Mouse (Mus musculus) embryonic facial prominence, embryonic 14.5 days (tissue): ENCODE measurements at regions not wholly inside any gene's neighbourhood (a gene's known extent, or its start where the extent isn't known, plus 50 kb on each side); places are given as distances from the start of the nearest gene placed in this dataset.
A peak's percentile ranks its signal among the peaks of the same experiment; 100 is the strongest.

ENCODE experiments used
- ATAC-seq: fragments of 200-750 bp; cut with Nextera tagmentation; 2 replicates; pipeline ENCODE4 v1.8.0; 2017; ENCODE audit warnings: low read depth, moderate number of reproducible peaks, moderate TSS enrichment
- DNase-seq: peaks from one replicate; pipeline ENCODE4 v3.0.0-alpha.2; 2015; ENCODE audit warnings: low spot score
- H3K27ac ChIP-seq: fragments of 300-500 bp; sonication (generic); replicated peaks from 2 replicates; pipeline ENCODE4 v1.5.1; 2014; ENCODE audit warnings: low read depth, mild to moderate bottlenecking, low read length, moderate library complexity
- H3K27me3 ChIP-seq: fragments of 300-500 bp; sonication (generic); replicated peaks from 2 replicates; pipeline ENCODE4 v1.6.1; 2014; ENCODE audit warnings: low read length; ENCODE audit not compliant: control insufficient read depth, insufficient read depth
- H3K36me3 ChIP-seq: fragments of 300-500 bp; sonication (generic); 2 replicates; pipeline ENCODE4 v1.6.1; 2014; ENCODE audit warnings: low read length, mixed read lengths; ENCODE audit not compliant: control insufficient read depth, insufficient read depth
- H3K4me1 ChIP-seq: fragments of 300-500 bp; sonication (generic); 2 replicates; pipeline ENCODE4 v1.6.1; 2014; ENCODE audit warnings: antibody characterized with exemption, low read length; ENCODE audit not compliant: control insufficient read depth, insufficient read depth
- H3K4me2 ChIP-seq: fragments of 300-500 bp; sonication (generic); 2 replicates; pipeline ENCODE4 v1.6.1; 2014; ENCODE audit warnings: low read depth, mild to moderate bottlenecking, low read length, moderate library complexity, mixed read lengths
- H3K4me3 ChIP-seq: fragments of 300-500 bp; sonication (generic); 2 replicates; pipeline ENCODE4 v1.5.1; 2014; ENCODE audit warnings: low read depth, mild to moderate bottlenecking, low read length
- H3K9ac ChIP-seq: fragments of 300-500 bp; sonication (generic); 2 replicates; pipeline ENCODE4 v1.6.1; 2014; ENCODE audit warnings: low read depth, mild to moderate bottlenecking, low read length, moderate library complexity, mixed read lengths
- H3K9me3 ChIP-seq: fragments of 300-500 bp; sonication (generic); 2 replicates; pipeline ENCODE4 v1.6.1; 2016; ENCODE audit warnings: low read length; ENCODE audit not compliant: control insufficient read depth
- WGBS: fragments of 180-500 bp; shearing (Covaris S2); extraction: QIAGEN DNeasy Blood & Tissue Kit; methylation state at CpG from one replicate; pipeline ENCODE4 v1.1.7; 2014; 5-methylcytosine and 5-hydroxymethylcytosine counted together

DNA sequence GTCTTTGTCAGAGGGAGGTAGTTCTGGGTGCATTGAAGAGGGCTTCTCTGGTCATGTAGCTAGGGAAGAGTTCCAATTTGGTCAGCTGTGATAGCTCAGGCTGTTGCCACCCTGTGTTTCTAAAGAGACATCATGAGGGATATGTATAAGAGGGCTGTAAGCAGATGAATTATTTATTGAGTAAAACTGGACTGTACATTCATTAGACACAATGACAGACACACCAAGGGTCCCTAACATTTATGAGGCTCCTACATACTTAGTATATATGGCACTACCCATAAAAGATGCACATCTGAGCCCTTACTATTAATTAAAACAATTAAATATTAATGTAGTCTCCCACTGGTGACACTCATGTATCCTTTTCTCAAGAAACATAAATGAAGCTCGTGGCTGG is 90.6 kb upstream of the Arg1 start:
- Histone ChIP-seq H3K9me3 (0 out of 2 replicates have a peak, but pooled peaks cover 4% of the 10 kb centered on the region), H3K4me3 (no peak overlapping the region), H3K27me3 (no peaks in the 10 kb centered on the region), H3K9ac (no peak overlapping the region), H3K4me2 (no peak overlapping the region), H3K4me1 (no peaks in the 10 kb centered on the region), H3K27ac (no peak overlapping the region), H3K36me3 (no peaks in the 10 kb centered on the region)
- 76% methylated on average over 1 of the region's 1 CpGs for WGBS
- no peak for ATAC-seq
- DNase-seq, result no peak

DNA sequence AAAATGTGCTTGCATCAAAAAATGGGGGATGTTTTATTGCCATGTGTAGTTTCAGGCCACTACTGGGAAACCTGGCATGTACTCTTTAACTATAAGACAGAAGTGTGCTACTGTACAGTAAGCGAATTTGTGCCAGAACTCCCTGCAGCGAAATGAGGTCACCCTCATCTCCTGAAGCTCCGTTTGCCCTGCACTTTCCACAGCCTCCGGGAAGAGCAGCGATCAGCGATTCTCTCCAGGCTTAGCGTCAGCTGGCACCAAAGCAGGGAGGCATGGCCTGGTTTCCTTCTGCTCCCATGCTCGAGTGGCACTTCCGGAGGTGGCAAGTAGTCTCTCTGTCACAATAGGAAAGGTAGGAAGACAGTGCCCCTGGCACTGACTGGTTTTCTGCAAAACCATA is 88.8 kb upstream of the Arg1 start:
- no peaks in the 10 kb centered on the region for H3K36me3 ChIP-seq
- H3K4me2 ChIP-seq, result no peak overlapping the region
- no peak overlapping the region for H3K9ac ChIP-seq
- H3K27me3 ChIP-seq, result no peaks in the 10 kb centered on the region
- DNase-seq, result no peak
- 0 out of 2 replicates have a peak, but pooled peaks cover 4% of the 10 kb centered on the region for H3K9me3 ChIP-seq
- ATAC-seq, result no peak
- H3K27ac ChIP-seq, result no peak overlapping the region
- no peaks in the 10 kb centered on the region for H3K4me1 ChIP-seq
- H3K4me3 ChIP-seq, result no peak overlapping the region
- WGBS, result 64% methylated on average over 9 of the region's 9 CpGs

- H3K9me3 ChIP-seq, result no peaks in the 10 kb centered on the region
- H3K36me3 ChIP-seq, result no peaks in the 10 kb centered on the region
- H3K9ac ChIP-seq, result no peak overlapping the region
- no peak overlapping the region for H3K4me2 ChIP-seq
- H3K27me3 ChIP-seq, result no peaks in the 10 kb centered on the region
- no peak overlapping the region for H3K4me3 ChIP-seq
- no peaks in the 10 kb centered on the region for H3K4me1 ChIP-seq
- H3K27ac ChIP-seq, result no peak overlapping the region
- no peak for DNase-seq
- no peak for ATAC-seq
Measured at GRCm38 (mm10) chr10:25012129-25012528, 84.8 kb upstream of the Arg1 start.

DNA sequence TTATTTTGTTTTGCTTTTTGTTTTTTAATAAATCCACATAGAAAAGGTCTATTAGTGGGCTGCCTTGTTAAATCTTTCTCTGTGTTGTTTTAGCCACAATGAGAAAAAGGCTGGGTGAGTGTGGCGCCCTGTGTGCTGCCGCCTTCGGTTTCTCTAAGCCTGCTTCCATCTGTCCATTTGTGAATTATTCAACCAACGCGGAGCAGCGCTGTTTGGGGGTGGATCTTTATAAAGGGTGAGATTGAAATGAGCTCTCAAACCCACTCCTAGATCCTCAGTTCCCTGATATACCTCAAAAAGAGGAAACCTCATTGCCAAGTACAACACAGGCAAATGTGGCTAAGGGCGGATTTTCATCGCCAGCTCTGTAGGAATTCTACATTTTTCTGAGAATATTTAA is 74.0 kb upstream of the Arg1 start:
- Histone ChIP-seq H3K9me3 (no peaks in the 10 kb centered on the region), H3K27ac (no peak overlapping the region), H3K36me3 (no peaks in the 10 kb centered on the region), H3K9ac (no peak overlapping the region), H3K4me3 (no peak overlapping the region), H3K27me3 (no peaks in the 10 kb centered on the region), H3K4me1 (no peaks in the 10 kb centered on the region), H3K4me2 (no peak overlapping the region)
- 82% methylated on average over 8 of the region's 8 CpGs for WGBS
- no peak for DNase-seq
- no peak for ATAC-seq

DNA sequence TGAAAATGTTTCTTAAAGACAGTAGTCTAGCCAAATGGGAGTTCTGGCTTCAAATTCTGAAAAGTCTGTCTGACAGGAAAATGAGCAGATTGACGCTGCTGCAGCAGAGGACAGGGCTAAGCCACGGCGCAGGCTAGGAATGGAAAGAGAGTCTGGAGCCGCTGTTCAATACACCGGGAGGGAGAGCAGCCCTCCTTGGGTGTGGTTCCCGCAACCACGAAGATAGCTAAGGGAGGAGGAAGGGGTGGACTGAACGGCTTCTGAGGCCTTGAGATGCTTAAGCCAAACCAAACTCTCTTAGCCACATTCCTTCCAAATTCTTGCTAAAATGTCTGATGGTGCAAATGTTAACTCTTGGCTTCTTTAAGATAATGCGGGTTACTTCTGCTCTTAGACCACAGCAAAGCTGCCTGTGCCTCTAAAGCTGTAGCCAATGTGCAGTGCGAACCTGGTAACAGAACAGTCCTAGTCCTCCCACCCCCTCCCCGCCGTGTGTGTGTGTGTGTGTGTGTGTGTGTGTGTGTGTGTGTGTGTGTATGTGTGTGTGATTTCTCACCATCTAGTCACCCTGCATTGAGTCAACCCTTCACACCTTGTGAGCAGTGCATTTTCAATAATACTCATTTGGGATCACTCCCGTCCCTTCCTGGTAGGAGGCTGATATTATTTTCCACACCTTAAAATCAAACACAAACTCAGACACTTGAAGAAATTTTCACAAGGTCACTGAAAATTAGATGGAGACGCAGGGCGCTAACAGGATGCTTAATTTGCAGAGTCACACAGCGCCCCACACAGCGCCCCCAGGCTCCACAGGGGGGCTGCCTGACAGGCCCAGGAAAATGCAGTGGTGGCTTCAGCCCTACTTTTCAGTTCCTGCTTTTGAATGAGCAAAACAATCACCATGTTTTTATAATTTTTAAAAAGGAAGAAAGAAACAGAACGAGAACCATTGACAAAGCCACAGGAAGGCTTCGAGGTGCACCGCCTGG is 73.2 kb upstream of the Arg1 start:
- DNase-seq, result peak; percentile 20
- Histone ChIP-seq H3K27me3 (no peaks in the 10 kb centered on the region), H3K36me3 (no peaks in the 10 kb centered on the region), H3K9ac (no peak overlapping the region), H3K4me1 (no peaks in the 10 kb centered on the region), H3K9me3 (no peaks in the 10 kb centered on the region), H3K27ac (no peak overlapping the region), H3K4me2 (no peak overlapping the region), H3K4me3 (no peak overlapping the region)
- no peak for ATAC-seq
- 68% methylated on average over 18 of the region's 20 CpGs for WGBS

DNA sequence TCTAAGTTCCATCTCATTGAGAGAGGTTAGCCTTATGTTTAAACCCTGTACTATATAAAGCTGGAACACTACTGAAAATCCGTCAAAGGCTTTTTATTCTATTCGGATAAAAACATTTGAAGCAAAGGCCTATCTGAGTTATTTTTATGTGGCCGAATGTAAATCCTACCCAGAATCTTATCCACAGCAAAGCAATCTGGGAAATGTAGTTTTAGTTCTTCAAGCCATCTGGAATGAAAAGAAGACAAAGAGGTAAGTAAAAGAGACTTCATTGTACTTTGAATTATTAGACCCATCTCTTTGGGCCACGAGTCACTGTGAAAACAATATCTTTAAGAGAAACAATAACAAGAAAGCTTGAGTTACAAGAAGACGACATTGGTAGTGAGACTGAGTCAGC is 72.5 kb upstream of the Arg1 start:
- Histone ChIP-seq H3K36me3 (no peaks in the 10 kb centered on the region), H3K27ac (no peak overlapping the region), H3K9me3 (no peaks in the 10 kb centered on the region), H3K4me1 (no peaks in the 10 kb centered on the region), H3K4me2 (no peak overlapping the region), H3K4me3 (no peak overlapping the region), H3K9ac (no peak overlapping the region), H3K27me3 (no peaks in the 10 kb centered on the region)
- DNase-seq (no peak), ATAC-seq (no peak)
- 75% methylated on average over 5 of the region's 5 CpGs for WGBS

DNA sequence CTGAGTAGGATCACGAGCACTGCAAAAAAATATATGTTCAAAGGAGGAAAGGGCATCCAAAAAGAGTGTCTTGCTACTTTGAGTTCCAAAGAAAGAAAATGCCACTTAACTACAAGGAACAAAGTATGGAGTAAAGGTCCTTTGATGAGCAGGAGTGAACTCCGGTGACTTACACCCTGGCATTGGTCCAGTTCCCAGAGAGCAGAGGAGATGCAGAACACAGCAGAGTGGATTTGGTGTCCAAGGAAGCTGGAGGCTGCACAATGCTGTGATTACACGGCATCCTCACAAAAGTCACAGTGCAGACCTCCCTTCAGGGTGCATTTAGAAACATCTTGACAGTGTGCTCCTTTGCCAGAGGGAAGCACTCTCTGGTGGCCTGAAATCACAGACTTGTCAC is 70.4 kb upstream of the Arg1 start:
- Histone ChIP-seq H3K4me2 (no peak overlapping the region), H3K27ac (no peak overlapping the region), H3K4me1 (no peaks in the 10 kb centered on the region), H3K9me3 (no peaks in the 10 kb centered on the region), H3K4me3 (no peak overlapping the region), H3K36me3 (no peaks in the 10 kb centered on the region), H3K27me3 (no peaks in the 10 kb centered on the region), H3K9ac (no peak overlapping the region)
- DNase-seq (no peak), ATAC-seq (no peak)
- 75% methylated on average over 3 of the region's 3 CpGs for WGBS

DNA sequence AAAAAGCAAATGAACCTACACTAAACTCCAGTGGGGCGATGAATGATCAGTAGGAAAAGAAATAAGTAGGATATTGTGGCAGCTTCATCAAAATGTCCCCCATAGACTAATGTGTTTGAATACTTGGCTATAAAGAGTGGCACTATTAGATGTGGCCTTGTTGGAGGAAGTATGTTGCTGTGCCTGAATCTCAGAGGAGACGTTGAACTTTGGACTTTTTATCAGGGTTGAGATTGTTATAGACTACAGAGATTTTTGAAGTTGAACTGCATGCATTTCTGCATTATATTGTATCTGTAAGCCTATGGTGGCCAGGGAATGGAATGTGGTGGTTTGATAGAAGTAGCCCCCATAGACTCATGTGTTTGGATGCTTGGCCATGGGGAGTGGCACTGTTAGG is 68.5 kb upstream of the Arg1 start:
- WGBS, result 92% methylated on average over 2 of the region's 2 CpGs
- no peaks in the 10 kb centered on the region for H3K27me3 ChIP-seq
- H3K9me3 ChIP-seq, result 0 out of 2 replicates have a peak, but pooled peaks cover 3% of the 10 kb centered on the region
- no peaks in the 10 kb centered on the region for H3K4me1 ChIP-seq
- no peak overlapping the region for H3K9ac ChIP-seq
- no peak overlapping the region for H3K4me2 ChIP-seq
- no peak overlapping the region for H3K27ac ChIP-seq
- DNase-seq, result no peak
- no peak for ATAC-seq
- no peaks in the 10 kb centered on the region for H3K36me3 ChIP-seq
- H3K4me3 ChIP-seq, result no peak overlapping the region
